Mouse (Mus musculus): ENCODE measurements around the gene 3110009E18Rik.

- peak; percentile 75 for TF ChIP-seq CTCF (IDR thresholded peaks at IDR 0.05; ENCODE audit: borderline replicate concordance, insufficient read depth, low read depth, low read length)
- TF ChIP-seq POLR2A (IDR thresholded peaks at IDR 0.05; ENCODE audit: borderline replicate concordance, insufficient read depth, low read length) = no peak
Observed at GRCm38 (mm10) chr1:120197189-120197588, 76.2 kb downstream of the 3110009E18Rik start.
